Mouse (Mus musculus) forebrain, embryonic 14.5 days (tissue): ENCODE measurements around the gene Mrc2. TPM values are rescaled to one million over a fixed set of nuclear protein-coding genes. Genes with fewer than 3 reads are reported as not detected.

Source experiments
- ATAC-seq: fragments of 200-750 bp; cut with Nextera tagmentation; 2 replicates; pipeline ENCODE4 v1.8.0; 2017; ENCODE audit warnings: mild to moderate bottlenecking, moderate library complexity
- DNase-seq: peaks from one replicate; pipeline ENCODE4 v3.0.0-alpha.2; 2015; ENCODE audit warnings: low spot score
- H3K27ac ChIP-seq: fragments of 300-500 bp; sonication (generic); 2 replicates; pipeline ENCODE4 v1.5.1; 2014; ENCODE audit warnings: low read depth, mild to moderate bottlenecking, control low read depth, low read length, moderate library complexity
- H3K27me3 ChIP-seq: fragments of 300-500 bp; sonication (generic); replicated peaks from 2 replicates; pipeline ENCODE4 v1.6.1; 2014; ENCODE audit warnings: low read length, control low read depth, mixed read lengths; ENCODE audit not compliant: control insufficient read depth, insufficient read depth
- H3K36me3 ChIP-seq: fragments of 300-500 bp; sonication (generic); 2 replicates; pipeline ENCODE4 v1.6.1; 2014; ENCODE audit warnings: low read length, control low read depth; ENCODE audit not compliant: control insufficient read depth, insufficient read depth
- H3K4me1 ChIP-seq: fragments of 300-500 bp; sonication (generic); 2 replicates; pipeline ENCODE4 v1.6.1; 2014; ENCODE audit warnings: antibody characterized with exemption, low read length, control low read depth; ENCODE audit not compliant: control insufficient read depth, insufficient read depth
- H3K4me2 ChIP-seq: fragments of 300-500 bp; sonication (generic); 2 replicates; pipeline ENCODE4 v1.6.1; 2014; ENCODE audit warnings: mild to moderate bottlenecking, control low read depth, low read length
- H3K4me3 ChIP-seq: fragments of 300-500 bp; sonication (generic); 2 replicates; pipeline ENCODE4 v1.5.1; 2014; ENCODE audit warnings: low read depth, low read length, control low read depth
- H3K9ac ChIP-seq: fragments of 300-500 bp; sonication (generic); 2 replicates; pipeline ENCODE4 v1.6.1; 2014; ENCODE audit warnings: mild to moderate bottlenecking, low read length, control low read depth, moderate library complexity
- H3K9me3 ChIP-seq: fragments of 300-500 bp; sonication (generic); replicated peaks from 2 replicates; pipeline ENCODE4 v1.6.1; 2016; ENCODE audit warnings: low read length, control low read depth, mixed read lengths; ENCODE audit not compliant: control insufficient read depth
- WGBS: fragments of 180-500 bp; shearing (Covaris S2); extraction: QIAGEN DNeasy Blood & Tissue Kit; methylation state at CpG from one replicate; pipeline ENCODE4 v1.1.7; 2014; 5-methylcytosine and 5-hydroxymethylcytosine counted together
- polyA plus RNA-seq: library from polyadenylated mRNA; unstranded; fragments of >200 nt; fragmentation: Nextera tagmentation; extraction: Ambion mirVana; gene quantifications from 2 replicates; pipeline ENCODE4 v1.2.1, GENCODE M21; 2014

Gene Mrc2
- polyA plus RNA-seq, 1 experiment from 2014 or later, result 2.6 TPM

GRCm38 (mm10) chr11:105264988-105265387, 27.5 kb upstream of the Mrc2 start:
- Histone ChIP-seq H3K4me2 (no peak overlapping the region), H3K27ac (no peak overlapping the region), H3K27me3 (no peaks in the 10 kb centered on the region), H3K4me1 (no peaks in the 10 kb centered on the region), H3K9ac (no peak overlapping the region), H3K9me3 (no peaks in the 10 kb centered on the region), H3K4me3 (no peak overlapping the region), H3K36me3 (peaks cover 46% of the 10 kb centered on the region)
- DNase-seq (no peak), ATAC-seq (no peak)
- WGBS, result 93% methylated on average over 3 of the region's 3 CpGs

DNA sequence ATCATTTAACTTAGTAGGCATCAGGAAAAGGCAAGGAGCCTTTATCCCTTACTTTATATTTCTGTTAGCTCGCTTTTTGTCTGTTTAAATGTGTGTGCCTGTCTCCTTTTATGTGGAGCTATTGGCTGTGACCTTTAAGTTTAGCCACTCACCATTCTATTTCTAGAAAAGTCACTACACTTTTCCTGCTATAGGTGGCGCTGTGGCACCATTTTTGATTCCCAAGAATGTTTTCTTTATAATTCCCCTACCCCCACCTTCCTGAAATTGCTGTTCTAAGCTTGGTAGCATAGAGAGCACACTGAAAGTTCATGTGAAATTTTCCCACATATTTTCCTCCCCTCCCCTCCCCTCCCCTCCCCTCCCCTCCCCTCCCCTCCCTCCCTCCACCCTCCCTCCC, 22.3 kb upstream of the Mrc2 start:
- Histone ChIP-seq H3K27me3 (no peaks in the 10 kb centered on the region), H3K4me2 (no peak overlapping the region), H3K9ac (no peak overlapping the region), H3K36me3 (peaks cover 40% of the 10 kb centered on the region), H3K4me1 (no peaks in the 10 kb centered on the region), H3K9me3 (no peaks in the 10 kb centered on the region), H3K27ac (no peak overlapping the region), H3K4me3 (no peak overlapping the region)
- peak; percentile 77 for DNase-seq
- ATAC-seq, result no peak
- 19% methylated on average over 2 of the region's 2 CpGs for WGBS

GRCm38 (mm10) chr11:105280456-105280855, 12.0 kb upstream of the Mrc2 start:
- no peak for DNase-seq
- Histone ChIP-seq H3K4me3 (no peak overlapping the region), H3K36me3 (peaks cover 79% of the 10 kb centered on the region), H3K9ac (no peak overlapping the region), H3K4me1 (no peaks in the 10 kb centered on the region), H3K27me3 (no peaks in the 10 kb centered on the region), H3K27ac (no peak overlapping the region), H3K4me2 (no peak overlapping the region), H3K9me3 (no peaks in the 10 kb centered on the region)
- ATAC-seq, result no peak
- 96% methylated on average over 6 of the region's 6 CpGs for WGBS

- DNase-seq (no peak), ATAC-seq (no peak)
- Histone ChIP-seq H3K4me1 (no peaks in the 10 kb centered on the region), H3K36me3 (peaks cover 77% of the 10 kb centered on the region), H3K27me3 (no peaks in the 10 kb centered on the region), H3K27ac (no peak overlapping the region), H3K4me3 (no peak overlapping the region), H3K4me2 (no peak overlapping the region), H3K9ac (no peak overlapping the region), H3K9me3 (no peaks in the 10 kb centered on the region)
- 94% methylated on average over 7 of the region's 7 CpGs for WGBS
Observed at GRCm38 (mm10) chr11:105281291-105281690, 11.2 kb upstream of the Mrc2 start.

- Histone ChIP-seq H3K36me3 (peaks cover 77% of the 10 kb centered on the region), H3K4me1 (no peaks in the 10 kb centered on the region), H3K4me3 (no peak overlapping the region), H3K9ac (no peak overlapping the region), H3K4me2 (no peak overlapping the region), H3K27ac (no peak overlapping the region), H3K27me3 (no peaks in the 10 kb centered on the region), H3K9me3 (no peaks in the 10 kb centered on the region)
- ATAC-seq (no peak), DNase-seq (no peak)
- 90% methylated on average over 12 of the region's 12 CpGs for WGBS
Observed at GRCm38 (mm10) chr11:105281763-105282459, 10.5 kb upstream of the Mrc2 start.

DNA sequence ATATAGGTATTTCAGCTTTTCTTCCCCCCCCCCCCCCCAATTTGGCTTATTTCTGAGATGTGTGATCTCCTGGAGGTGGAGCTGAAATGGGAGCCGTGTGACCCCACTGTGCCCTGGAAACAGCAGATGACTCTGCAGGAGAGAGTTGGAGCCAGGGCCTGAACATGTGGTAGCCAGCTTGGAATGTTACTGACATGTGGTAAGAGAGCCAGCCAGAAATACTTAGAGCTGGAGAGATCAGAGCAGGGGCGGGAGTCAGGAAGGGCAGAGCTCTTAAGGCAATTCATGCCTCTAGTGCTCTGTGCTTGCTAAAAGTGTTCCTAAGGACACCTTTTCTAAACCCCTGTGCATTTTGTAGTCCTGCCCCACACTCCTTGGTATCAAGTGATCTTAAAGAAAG, 10.0 kb upstream of the Mrc2 start:
- Histone ChIP-seq H3K4me3 (no peak overlapping the region), H3K4me2 (no peak overlapping the region), H3K27ac (no peak overlapping the region), H3K9me3 (no peaks in the 10 kb centered on the region), H3K9ac (no peak overlapping the region), H3K36me3 (peaks cover 74% of the 10 kb centered on the region), H3K4me1 (no peaks in the 10 kb centered on the region), H3K27me3 (no peaks in the 10 kb centered on the region)
- 80% methylated on average over 2 of the region's 2 CpGs for WGBS
- no peak for DNase-seq
- ATAC-seq, result no peak

- Histone ChIP-seq H3K4me3 (no peak overlapping the region), H3K9me3 (no peaks in the 10 kb centered on the region), H3K36me3 (peaks cover 72% of the 10 kb centered on the region), H3K4me2 (no peak overlapping the region), H3K27ac (no peak overlapping the region), H3K9ac (no peak overlapping the region), H3K27me3 (no peaks in the 10 kb centered on the region), H3K4me1 (no peaks in the 10 kb centered on the region)
- WGBS, result 93% methylated on average over 9 of the region's 9 CpGs
- ATAC-seq (no peak), DNase-seq (no peak)
Observed at GRCm38 (mm10) chr11:105283016-105283415, 9.4 kb upstream of the Mrc2 start.

DNA sequence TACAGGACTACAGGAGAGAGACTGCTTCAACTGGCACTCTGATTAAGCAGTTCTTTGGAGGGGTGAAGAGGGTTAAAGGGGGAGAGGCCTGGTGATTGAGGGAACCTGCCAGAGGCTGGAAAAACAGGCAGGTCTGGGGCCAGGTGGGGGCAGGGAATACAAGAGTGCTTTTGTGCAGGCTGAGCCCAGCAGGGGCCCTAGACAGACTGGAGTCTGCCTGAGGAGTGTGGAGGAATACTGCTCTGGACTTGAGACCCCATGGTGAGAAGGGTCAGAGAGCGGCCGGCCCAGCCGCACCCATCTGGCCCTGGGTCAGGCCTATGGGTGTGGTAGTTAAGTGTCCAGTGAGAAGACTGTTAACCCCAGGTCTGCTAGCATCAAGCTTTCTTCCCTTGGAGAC, 6.7 kb upstream of the Mrc2 start:
- Histone ChIP-seq H3K36me3 (peaks cover 61% of the 10 kb centered on the region), H3K9me3 (no peaks in the 10 kb centered on the region)
- WGBS, result 52% methylated on average over 3 of the region's 3 CpGs

GRCm38 (mm10) chr11:105289403-105289802, 3.0 kb upstream of the Mrc2 start:
- peaks cover 16% of the 10 kb centered on the region for H3K4me1 ChIP-seq
- ATAC-seq, result no peak
- H3K4me3 ChIP-seq, result no peak overlapping the region
- no peak for DNase-seq
- H3K36me3 ChIP-seq, result peaks cover 30% of the 10 kb centered on the region
- WGBS, result 84% methylated on average over 3 of the region's 3 CpGs
- H3K27me3 ChIP-seq, result 0 out of 2 replicates have a peak, but pooled peaks cover 3% of the 10 kb centered on the region
- no peaks in the 10 kb centered on the region for H3K9me3 ChIP-seq
- no peak overlapping the region for H3K9ac ChIP-seq
- no peak overlapping the region for H3K27ac ChIP-seq
- no peak overlapping the region for H3K4me2 ChIP-seq

More for the DNA sequence above, 6.7 kb upstream of the Mrc2 start:
- H3K27me3 ChIP-seq, result no peaks in the 10 kb centered on the region
- ATAC-seq (no peak), DNase-seq (no peak)
- no peak overlapping the region for H3K9ac ChIP-seq
- no peak overlapping the region for H3K27ac ChIP-seq
- no peak overlapping the region for H3K4me3 ChIP-seq
- H3K4me1 ChIP-seq, result no peaks in the 10 kb centered on the region
- no peak overlapping the region for H3K4me2 ChIP-seq
